Mouse (Mus musculus) cerebellum, adult 2 months (tissue): Measurements from ENCODE around the gene Smad3.

Experiments
- CTCF ChIP-seq: fragments of 200-500 bp; IDR thresholded peaks from 2 replicates; pipeline ENCODE4 v1.5.1; 2011; ENCODE audit warnings: low read depth, mild to moderate bottlenecking, control low read depth, low read length, moderate library complexity, borderline replicate concordance; ENCODE audit not compliant: insufficient read depth
- POLR2A ChIP-seq: fragments of 200-500 bp; IDR thresholded peaks from 2 replicates; pipeline ENCODE4 v1.6.1; 2011; ENCODE audit warnings: low read length, control low read depth, borderline replicate concordance; ENCODE audit not compliant: insufficient read depth

DNA sequence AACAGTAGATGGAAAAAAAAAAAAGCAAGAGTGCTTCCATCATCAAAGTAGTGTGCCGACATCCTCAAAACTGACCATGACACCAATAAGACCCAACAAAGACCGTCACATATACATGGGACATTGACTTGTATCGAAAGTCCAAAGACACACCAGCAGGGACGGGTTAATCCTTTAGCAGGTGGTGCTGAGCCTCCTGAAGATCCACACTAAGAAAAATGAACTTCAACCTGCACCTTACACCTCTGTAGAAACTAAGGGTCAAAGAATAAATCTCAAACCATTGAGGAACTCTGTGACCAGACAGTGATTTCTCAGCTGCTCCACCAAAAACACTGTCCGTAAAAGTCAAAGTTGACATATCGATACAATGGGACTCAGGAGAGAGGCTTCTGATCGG lies 88.0 kb downstream of the Smad3 start:
- no peak for TF ChIP-seq POLR2A
- TF ChIP-seq CTCF: no peak
